Mouse (Mus musculus) ovary, postnatal 10 days (tissue): ENCODE data around the gene Syp.
A peak's percentile ranks its signal among the peaks of the same experiment; 100 is the strongest.

ENCODE experiments used
- DNase-seq: peaks from one replicate; pipeline ENCODE4 v3.0.0; 2022; ENCODE audit warnings: low spot score

Gene Syp

GRCm38 (mm10) chrX:7638401-7639091, at the start of gene Syp:
Gene Syp, plus strand, starts transcription at chrX:7638471.
- DNase-seq = peak; percentile 33

GRCm38 (mm10) chrX:7595371-7595770, 42.9 kb upstream of the Syp start:
- no peak for DNase-seq

GRCm38 (mm10) chrX:7604004-7604403, 34.3 kb upstream of the Syp start:
- no peak for DNase-seq

GRCm38 (mm10) chrX:7604879-7605574, 33.2 kb upstream of the Syp start, which contains the start of gene Ccdc22:
Gene Ccdc22, minus strand, starts transcription at chrX:7605517.
- DNase-seq = peak; percentile 33

GRCm38 (mm10) chrX:7605575-7605941, 32.7 kb upstream of the Syp start:
- DNase-seq = no peak

- no peak for DNase-seq
Observed at GRCm38 (mm10) chrX:7606783-7607182, 31.5 kb upstream of the Syp start, which contains the start of gene Cacna1f. Gene Cacna1f, plus strand, starts transcription at chrX:7607083.

- DNase-seq = no peak
Observed at GRCm38 (mm10) chrX:7610035-7610434, 28.2 kb upstream of the Syp start.

- DNase-seq = no peak
Observed at GRCm38 (mm10) chrX:7610536-7611258, 27.6 kb upstream of the Syp start.

GRCm38 (mm10) chrX:7617889-7618551, 20.3 kb upstream of the Syp start:
- no peak for DNase-seq

GRCm38 (mm10) chrX:7632560-7632959, 5.7 kb upstream of the Syp start:
- DNase-seq = no peak

GRCm38 (mm10) chrX:7635101-7635500, 3.2 kb upstream of the Syp start:
- no peak for DNase-seq

- no peak for DNase-seq
Observed at GRCm38 (mm10) chrX:7639536-7640325, 1.5 kb downstream of the Syp start.

- no peak for DNase-seq
Observed at GRCm38 (mm10) chrX:7640785-7641184, 2.5 kb downstream of the Syp start.

GRCm38 (mm10) chrX:7645349-7645748, 7.1 kb downstream of the Syp start:
- DNase-seq = peak; percentile 52

- peak; percentile 45 for DNase-seq
Observed at GRCm38 (mm10) chrX:7648671-7649304, 10.5 kb downstream of the Syp start.

- no peak for DNase-seq
Observed at GRCm38 (mm10) chrX:7657221-7657639, 19.0 kb downstream of the Syp start, which contains the start of gene Prickle3. Gene Prickle3, plus strand, starts transcription at chrX:7657260.

- no peak for DNase-seq
Observed at GRCm38 (mm10) chrX:7658031-7658784, 19.9 kb downstream of the Syp start.

GRCm38 (mm10) chrX:7658785-7659589, 20.7 kb downstream of the Syp start:
- DNase-seq = no peak

GRCm38 (mm10) chrX:7661086-7661485, 22.8 kb downstream of the Syp start:
- DNase-seq = no peak
